Mouse (Mus musculus) adrenal gland, postnatal 25 days (tissue): ENCODE results near the gene Skap1. TPM values are rescaled to one million over a fixed set of nuclear protein-coding genes. Genes with fewer than 3 reads are reported as not detected.
A peak's percentile ranks its signal among the peaks of the same experiment; 100 is the strongest.
"Not testable (repeated sequence)": the region's sequence is repeated elsewhere in the genome, so short reads cannot be mapped to it uniquely, and the experiment has no call there.

Experiments used
- DNase-seq: peaks from one replicate; pipeline ENCODE4 v3.0.0; 2021; ENCODE audit warnings: mixed read lengths
- total RNA-seq: library from RNA; stranded (reverse); gene quantifications from 2 replicates; pipeline ENCODE4 v1.2.3, GENCODE M21; 2021

The Skap1 gene
- total RNA-seq, 1 experiment from 2014 or later, result 6.7 TPM

DNA sequence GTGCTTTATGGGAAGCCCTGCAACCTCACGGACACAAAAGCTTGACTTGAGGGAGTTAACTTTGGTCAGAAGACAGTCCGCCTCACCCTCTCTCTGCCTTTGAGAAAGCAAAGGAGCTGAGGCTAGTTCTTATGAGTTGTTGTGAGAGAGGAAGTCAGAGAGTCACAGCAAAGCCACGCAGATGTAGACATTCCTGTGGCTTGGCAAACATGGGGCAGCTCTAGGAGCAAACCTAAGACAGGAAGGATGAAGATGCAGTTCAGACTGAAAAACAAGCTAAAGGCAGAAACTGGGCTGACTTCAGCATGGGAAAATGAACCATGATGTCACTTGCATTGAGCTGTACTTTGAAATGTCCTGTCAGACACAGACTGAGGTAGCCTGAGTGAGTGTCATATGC is 283.2 kb downstream of the Skap1 start:
- no peak for DNase-seq

DNA sequence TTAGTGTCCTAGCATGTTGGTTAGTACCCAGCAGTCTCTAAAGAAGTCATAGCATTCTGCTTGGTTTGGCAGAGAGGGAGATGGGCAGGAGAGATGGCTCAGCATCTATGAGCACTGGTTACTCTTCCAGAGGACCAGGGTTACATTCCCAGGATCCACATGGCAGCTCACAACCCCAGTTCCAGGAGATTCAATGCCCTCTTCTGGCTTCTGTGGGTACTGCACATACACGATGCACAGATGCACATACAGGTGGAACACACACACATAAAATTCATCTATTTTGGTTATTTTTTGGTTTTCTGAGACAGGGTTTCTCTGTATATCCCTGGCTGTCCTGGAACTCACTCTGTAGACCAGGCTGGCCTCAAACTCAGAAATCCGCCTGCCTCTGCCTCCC is 290.9 kb downstream of the Skap1 start:
- DNase-seq, result no peak

DNA sequence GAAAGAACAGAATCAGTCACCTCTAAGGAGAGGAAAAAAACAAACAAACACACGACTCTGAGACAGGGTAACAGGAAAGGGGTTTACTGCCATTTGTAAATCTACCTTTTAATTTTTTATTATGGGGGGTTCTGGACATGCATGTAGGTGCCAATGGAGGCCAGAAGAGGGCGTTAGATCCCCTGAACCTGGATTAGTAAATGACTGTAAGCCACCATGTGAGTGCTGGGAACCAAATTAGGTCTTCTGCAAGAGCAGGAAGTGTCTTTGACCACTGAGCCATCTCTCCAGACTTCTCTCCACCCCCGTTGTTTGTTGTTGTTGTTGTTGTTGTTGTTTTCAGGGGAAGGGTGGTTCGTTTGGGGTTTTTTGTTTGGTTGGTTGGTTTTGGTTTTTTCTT is 293.0 kb downstream of the Skap1 start:
- DNase-seq, result no peak

DNA sequence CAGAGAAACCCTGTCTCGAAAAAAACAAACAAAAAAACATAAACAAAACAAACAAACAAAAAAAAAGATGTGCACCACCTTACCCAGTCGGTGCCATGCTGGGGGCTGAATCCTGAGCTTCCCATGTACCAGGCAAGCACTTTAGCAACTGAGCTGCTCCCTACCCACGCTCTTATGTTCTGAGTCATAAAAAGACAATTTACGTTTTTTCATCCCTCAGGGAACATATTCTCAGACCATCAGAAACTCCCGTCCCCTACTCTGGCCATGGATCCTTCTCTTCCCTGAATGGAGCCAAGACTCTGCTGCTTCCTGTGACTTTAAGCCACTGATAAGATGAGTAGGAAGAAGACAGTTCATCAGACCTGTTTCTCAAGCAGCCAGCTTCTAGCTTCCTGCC is 294.0 kb downstream of the Skap1 start:
- DNase-seq, result no peak

DNA sequence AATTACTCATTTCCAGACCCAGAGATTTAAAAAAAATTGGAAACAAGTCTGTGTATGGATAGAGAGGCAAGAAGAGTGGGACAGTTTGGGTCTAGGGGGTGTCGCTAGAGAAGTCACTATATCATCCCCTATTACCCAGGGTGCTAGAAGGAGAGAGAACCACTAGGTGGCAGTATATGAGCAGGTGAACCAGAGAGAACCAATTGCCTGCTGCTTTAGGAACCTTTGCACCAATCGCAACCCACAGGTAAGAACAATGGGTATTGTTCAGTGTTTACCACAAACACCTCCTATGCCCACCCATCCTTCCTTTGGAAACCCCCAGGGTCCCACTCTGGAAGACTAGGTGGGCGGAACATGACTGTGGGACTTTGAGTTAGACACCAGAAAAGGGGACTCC is 295.6 kb downstream of the Skap1 start:
- no peak for DNase-seq

DNA sequence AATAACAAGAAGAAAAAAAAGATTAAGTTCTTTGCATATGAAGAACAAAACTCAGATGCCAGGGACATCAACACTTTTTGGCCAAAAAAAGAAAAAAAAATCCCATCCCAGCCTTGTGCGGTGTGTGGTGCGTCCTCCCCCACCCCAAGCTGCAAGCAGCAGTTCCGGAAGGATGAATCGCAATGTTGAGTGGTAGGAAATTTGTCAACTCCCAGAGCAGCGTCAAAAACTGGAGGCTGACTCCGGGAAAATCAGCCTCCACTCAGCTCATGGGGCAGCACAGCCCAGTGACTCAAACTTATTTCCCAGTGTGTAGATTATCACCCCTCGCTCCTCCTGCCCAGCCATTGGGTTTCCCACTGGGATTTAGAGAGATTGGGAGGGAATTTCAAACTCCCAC is 297.6 kb downstream of the Skap1 start:
- no peak for DNase-seq

DNA sequence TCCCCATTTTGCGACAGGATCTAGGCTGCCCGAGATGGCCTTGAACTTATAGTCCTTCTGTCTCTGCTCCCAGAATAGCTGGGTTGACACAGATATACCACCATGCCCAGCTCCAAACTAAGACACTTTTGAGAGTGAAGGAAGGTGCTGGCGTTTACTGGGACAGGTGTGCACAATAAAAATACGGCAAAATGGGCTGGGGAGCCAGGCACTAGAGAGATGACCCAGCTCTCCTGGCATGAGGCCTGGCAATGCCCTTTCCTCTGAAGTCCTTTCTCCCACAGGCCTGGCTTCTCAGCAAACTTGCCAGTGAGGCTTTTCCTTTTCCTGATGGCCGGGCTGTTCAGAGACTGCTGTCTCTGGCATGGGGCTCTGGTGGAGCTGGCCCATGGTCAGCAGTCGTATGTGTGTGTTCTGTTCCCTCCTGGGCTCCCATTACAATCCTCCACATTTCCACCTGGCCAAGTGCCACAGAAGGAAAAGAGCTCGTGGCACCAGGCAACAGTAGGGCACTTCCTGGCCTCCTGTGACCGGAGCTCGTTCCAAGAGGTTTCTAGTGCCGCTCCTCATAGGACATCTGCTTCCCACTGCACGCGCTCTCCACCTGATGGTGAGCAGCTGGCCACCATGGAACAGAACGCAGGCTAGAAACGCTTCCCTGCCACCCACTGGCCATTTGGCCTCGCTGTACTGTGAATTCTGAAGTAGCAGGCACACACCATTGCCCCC is 298.5 kb downstream of the Skap1 start:
- DNase-seq, result peak; percentile 31

DNA sequence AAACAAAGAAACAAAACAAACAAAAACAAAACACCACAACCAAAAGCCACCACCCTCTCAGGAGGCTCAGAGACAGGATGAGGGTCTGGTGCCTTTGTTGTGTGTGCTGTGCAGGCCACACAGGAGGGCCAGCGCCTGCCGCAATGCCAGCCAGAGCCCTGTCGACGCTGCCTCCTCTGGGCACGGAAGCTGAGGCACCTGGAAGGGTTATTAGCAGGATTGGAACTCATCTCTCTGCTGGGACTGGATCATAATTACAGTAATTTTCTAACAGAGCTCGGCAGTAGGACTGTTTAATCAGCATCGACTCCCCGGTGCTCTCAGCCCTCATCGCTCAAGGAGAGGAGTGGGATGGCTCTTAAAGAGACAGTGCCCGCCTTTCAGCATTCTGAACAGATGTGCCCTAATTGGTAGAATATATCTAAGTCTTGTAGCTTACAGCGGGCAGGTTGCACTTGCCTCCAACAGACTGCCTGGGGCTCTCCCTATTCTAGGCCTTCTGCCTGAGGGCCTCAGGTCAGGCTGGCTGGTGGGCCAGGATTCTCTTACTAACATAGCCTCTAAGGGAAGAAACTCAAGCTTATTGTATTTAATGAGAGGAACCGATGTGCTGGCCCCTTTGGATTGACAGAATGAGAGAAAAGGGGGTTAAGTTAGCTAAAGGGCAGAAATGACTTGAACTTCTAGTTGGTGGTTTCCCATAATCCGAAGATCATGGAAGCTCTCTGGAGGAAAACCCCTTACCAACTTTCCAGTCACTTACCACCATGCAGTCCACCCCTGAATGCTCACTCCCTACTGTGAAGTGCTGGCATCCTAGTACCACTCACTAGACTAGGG is 300.3 kb downstream of the Skap1 start:
- DNase-seq, result no peak

DNA sequence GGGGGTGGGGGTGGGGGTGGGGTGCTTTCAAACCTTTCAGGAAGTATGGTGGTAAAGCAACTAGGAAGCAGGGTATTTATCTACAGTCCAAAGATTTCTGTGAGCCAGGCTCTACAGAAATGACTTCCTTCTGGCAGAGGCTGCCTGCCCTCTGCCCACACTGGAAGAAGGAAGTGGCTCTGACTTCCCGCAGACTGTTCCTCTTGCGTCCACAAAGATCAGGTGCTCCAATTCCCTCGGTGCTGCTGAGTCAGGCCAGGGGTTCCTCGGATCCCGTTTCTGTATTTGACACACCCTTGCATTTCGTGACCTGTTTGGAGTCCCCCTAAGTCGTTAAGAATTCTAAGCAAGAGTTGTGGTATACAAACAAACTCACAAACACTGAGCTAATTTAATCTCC is 301.3 kb downstream of the Skap1 start:
- DNase-seq, result no peak

DNA sequence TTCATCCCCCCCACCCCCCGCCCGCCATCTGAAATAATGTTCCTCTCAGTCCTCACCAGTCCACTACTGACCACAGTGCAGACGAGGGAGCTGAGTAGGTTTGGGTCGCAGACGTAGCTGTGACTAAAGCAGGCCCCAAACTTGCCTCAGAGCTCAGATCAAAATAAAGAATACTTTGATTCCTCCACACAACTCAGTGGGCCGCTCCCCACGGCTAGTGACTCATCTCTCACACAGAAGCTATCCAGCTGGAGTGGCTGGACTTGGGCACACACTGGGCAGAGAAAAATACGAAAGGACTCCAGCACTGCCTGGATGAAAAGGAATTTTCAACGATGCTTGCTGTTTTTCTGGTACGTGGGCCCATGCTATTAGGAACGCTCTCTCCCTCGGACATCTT is 302.2 kb downstream of the Skap1 start:
- no peak for DNase-seq

DNA sequence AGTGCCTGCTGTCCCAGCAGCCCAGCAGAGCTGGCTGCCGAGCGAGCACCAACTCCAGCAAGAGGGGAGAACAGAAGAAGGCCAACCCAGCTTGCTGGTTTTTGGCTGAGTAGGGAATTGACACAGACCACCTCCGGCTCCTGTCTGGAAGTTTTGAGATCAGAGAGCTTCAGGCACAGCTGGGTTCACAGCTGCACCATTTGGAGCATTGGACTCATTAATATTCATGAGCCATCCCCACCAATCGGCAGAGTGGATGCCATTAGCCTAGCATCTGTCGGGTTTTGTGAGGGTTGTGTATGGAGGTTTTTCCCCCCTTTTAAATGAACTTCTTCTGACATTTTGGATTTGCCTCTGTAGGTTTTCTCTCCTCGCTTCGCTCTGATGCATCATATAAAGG is 302.7 kb downstream of the Skap1 start:
- no peak for DNase-seq

DNA sequence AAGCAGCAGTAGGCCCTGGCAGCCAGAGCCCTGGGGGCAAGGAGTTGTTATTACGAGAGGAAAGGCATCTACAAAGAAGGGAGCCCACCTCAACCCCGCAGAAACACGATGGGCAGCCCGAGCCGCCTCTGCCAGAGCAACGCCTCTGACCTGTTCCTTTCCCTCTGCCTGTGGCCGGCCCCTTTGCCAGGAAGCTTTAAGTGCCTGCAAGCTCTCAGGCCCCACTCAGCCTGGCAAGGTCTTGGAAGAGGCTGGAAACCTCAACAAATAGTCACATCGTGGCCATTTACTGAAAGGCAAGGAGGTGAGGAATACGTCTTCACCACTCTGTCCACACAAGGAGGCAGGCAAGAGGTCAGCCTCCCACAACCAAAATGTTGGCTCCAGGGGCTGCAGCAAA is 303.8 kb downstream of the Skap1 start:
- DNase-seq, result no peak

DNA sequence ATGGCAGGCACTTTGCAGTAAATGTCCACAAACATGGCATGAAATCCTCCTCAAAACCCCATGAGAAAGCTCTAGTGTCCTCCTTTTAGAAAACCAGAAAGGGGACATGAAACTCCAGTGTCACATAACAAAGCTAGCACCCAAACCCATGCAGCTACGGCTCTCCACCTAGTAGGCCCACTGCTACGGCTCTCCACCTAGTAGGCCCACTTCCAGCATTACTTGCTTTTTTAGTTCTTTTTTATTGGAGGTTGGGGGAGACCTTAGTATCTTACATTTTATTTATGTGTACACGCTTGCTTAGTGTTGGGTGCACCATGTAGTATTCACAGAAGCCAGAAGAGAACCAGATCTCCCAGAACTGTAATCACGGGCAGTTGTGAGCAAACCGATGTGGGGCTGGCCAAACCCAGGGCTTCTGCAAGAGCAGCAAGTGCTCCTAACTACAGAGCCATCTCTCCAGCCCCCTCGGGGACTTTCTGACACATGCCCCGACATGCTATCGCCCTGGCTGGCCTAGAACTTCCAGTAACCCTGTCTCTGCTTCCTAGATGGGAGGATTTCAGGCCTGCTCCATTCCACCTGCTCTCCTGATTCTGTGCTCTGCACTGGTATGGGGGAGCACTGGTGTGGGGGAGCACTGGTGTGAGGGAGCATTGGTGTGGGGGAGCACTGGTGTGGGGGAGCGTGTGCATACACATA is 307.0 kb downstream of the Skap1 start:
- no peak for DNase-seq

DNA sequence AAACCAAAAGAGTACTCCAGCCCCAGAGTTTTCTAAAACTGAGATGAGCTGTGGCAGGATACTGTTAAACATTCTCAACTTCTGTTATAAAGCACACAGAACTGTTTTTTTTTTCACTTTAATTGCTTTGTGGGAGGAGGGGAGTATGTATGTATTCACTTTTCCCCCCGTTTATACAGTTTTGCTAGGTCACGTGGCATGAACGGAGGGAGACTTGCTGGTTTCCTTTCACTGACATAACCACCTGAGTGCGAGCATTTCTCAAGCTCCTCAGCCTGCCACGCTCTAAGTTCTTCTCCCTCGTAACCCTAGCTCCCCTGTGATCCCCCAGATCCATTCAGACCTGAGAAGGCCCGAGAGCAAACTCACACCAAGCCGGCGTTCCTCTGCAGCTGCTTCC is 308.0 kb downstream of the Skap1 start:
- DNase-seq, result no peak

DNA sequence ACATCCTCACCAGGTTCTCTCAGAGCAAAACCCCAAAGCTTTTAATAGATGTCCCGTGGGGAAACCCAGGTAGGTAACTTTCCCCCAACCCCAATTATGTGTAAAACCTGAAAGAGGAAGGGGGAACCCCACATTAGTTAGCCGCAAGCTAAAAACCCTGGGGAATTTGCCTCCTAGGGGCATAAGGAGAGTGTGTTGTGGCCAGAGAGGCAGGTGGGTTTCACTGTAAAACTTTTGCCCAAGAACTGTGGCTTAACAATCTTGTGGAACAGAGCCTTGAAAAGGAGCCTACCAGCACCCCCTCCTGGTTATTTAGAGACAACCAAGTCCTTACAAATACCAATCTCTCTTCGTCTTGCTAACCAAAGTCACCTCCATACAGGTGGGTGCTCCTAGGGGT is 310.1 kb downstream of the Skap1 start:
- DNase-seq, result no peak

DNA sequence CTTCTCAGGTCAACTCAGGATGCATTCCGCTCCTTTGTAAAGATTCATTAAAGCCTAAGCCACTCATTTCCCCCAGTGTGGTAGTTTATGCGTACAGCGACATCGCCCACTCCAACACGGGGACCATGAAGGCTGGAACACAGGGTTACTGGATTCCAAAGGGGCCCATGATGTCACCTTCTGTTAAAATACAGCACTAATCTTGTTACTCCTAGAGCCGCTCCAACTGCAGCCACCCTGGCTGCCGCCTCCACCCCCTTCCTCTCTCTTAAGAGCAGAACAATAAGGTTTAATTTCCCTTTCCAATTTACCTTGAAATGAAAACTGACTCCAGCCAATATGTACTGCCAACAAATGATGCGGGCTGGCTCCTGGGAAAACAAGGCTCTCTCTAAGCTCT is 310.7 kb downstream of the Skap1 start:
- no peak for DNase-seq

DNA sequence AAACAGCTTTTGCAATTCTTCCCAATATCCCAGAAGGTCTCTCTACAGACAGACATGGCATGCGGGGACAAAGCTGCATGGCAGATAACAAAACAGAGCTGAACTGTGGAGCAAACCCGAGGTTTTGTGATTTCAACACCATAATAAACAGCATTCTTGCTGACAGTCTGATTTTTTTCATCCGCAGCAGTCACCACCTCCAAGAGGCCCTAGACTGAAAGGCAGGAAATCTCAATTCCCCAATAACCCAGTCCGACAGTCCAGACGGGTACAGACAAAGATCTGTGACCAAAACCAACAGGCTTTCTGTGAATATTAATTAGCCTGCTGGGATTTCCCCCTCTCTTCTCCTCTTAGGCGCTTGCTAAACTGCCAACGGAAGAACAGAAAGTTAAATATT is 311.3 kb downstream of the Skap1 start:
- no peak for DNase-seq

DNA sequence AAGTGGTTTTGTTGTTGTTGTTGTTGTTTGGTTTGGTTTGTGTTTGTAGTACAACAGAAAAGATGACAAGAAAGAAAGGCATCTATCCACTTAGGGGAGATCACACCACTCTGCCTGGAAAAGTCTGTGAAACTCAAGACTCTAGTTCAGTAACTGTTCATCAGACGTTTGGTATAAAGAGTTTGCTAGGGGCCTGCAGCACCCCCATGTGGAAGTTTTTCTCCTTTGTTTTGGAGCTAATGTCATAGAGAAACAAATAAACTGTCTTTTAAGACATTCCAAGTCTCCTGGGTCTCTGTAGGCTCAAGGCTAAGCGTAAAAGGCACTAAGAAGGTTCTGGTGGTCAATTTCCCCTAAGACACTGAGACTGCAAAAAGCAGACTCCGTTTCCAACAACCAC is 311.7 kb downstream of the Skap1 start:
- no peak for DNase-seq

DNA sequence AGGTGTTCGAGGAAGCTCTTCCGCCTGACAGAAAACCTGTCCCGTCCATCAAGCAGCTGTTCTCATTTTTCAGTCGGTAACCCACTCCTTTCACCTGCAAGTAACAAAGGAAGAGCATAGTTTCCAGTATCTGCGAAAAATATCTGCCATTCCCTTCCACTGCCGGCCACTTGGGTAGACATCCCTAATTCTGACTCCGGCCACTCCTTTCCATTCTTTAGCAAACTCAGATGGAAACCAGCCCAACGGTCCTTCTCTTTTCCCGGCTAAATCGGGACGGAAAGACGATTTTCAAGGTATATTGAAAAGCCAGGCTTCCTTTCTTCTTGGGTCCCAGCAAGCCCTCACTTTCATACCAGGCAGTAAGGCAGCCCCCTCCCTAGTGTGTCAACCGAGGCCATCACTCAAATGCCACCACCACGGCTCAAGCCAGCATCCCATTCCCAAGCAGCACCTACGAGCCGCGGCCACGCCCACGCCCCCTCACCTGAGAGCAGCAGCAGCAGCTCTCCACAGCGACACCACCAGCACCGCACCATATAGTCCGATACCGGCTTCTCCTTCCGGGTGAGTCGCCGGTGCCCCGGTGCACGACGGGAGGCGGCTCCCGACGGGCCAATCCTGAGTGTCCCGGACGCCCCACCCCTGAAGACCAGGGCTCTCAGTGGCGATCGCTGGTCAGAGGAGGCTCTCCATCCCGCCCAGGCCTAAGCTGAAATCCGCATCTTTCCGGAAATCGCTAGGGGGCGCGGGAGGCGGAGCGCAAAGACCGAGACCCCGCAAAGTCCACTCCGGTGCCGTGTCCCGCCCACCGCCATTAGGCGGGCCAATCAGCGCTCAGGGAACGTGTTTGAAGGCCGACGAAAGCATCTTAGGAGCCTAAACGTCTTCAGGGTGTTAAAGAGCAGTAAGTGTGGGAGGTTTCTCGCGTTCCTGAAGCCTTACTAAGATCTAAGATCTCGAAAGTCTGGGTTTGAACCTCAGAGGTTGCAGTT is 312.9 kb downstream of the Skap1 start, which contains the start of gene Snx11:
Gene Snx11, minus strand, starts transcription at position 592 of the 995 bp plus-strand sequence.
- peak; percentile 99 for DNase-seq

DNA sequence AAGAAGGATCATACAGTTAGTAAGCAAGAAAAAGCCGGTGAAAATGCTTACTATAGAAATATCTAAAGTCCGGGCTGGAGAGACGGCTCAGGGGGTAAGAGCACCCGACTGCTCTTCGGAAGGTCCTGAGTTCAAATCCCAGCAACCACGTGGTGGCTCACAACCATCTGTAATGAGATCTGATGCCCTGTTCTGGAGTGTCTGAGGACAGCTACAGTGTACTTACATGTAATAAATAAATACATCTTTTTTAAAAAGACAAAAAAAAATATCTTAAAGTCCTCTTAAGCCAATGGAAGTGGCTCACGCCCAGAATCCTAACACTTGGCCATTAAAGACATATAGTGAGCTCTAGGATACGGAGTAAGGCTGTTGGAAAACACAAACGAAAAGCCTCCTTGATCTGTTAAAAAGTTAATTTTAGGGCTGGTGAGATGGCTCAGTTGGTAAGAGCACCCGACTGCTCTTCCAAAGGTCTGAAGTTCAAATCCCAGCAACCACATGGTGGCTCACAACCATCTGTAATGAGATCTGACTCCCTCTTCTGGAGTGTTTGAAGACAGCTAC is 313.8 kb downstream of the Skap1 start:
- DNase-seq, result not testable (repeated sequence)

DNA sequence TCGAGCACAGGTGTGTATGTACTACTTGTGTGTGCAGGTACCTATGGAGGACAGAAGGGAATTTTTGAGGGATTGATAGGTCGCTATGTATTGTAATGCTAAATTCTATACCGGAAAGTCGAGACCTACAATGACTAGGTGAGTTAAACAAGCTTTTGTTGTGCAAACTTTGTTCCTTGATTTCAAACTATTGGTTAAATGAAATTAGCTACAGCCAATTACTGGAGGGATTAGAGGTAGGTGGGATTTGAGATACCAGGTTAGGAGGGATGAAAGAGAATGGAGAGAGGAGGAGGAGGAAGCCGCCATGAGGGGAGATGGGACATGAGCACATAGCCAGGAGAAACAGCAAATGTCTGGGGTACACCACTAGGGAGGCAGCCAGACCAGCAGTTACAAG is 315.9 kb downstream of the Skap1 start:
- DNase-seq, result no peak

DNA sequence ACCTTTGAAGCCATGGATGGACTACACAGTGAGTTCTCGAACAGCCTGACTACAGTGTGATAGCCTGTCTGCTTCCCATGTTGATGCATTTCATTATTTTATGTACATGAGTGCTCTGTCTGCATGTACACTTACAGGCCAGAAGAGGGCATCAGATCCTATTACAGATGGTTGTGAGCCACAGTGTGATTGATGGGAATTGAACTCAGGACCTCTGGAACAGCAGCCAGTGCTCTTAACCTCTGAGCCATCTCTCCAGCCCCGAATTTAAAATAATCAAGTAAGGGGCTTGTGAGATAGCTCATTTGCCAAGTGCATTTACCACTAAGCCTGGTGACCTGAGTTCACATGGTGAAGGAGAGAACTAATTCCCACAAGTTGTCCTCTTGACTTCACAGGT is 317.0 kb downstream of the Skap1 start:
- DNase-seq, result no peak
